Mouse (Mus musculus): Measurements from ENCODE around the gene Vgf. TPM values are rescaled to one million over a fixed set of nuclear protein-coding genes. Genes with fewer than 3 reads are reported as not detected.

Vgf gene
- polyA plus RNA-seq, 1 experiment from 2014 or later, result 2.7 TPM

GRCm38 (mm10) chr5:137025132-137025531 is 1.1 kb upstream of the Vgf start:
- Histone ChIP-seq H3K9me3 (replicated peaks; ENCODE audit: control insufficient read depth, low read length) (no peaks in the 10 kb centered on the region), H3K9ac (ENCODE audit: low read length) (peak overlapping the region; percentile 21; the same call in 1 of the 2 replicates), H3K27me3 (replicated peaks; ENCODE audit: control insufficient read depth, insufficient read depth, low read length) (peaks cover 40% of the 10 kb centered on the region), H3K4me3 (ENCODE audit: low read depth, low read length) (0 out of 2 replicates have a peak overlapping the region, but pooled peaks have one; percentile 13), H3K27ac (ENCODE audit: low read depth, low read length) (no peak overlapping the region), H3K4me1 (ENCODE audit: control insufficient read depth, insufficient read depth, low read length) (no peaks in the 10 kb centered on the region; the same call in 1 of the 2 replicates), H3K36me3 (ENCODE audit: control insufficient read depth, insufficient read depth, low read length) (no peaks in the 10 kb centered on the region), H3K4me2 (ENCODE audit: low read length) (peak overlapping the region; percentile 42)
- WGBS, result 0% methylated on average over 23 of the region's 23 CpGs
- peak; percentile 76 for DNase-seq (ENCODE audit: low spot score)
- ATAC-seq, result 0 out of 2 replicates have a peak, but pooled peaks have one; percentile 10

- no peak for ATAC-seq
- H3K4me3 ChIP-seq (ENCODE audit: low read depth, low read length), result peak overlapping the region; percentile 46
Measured at GRCm38 (mm10) chr5:137028561-137029272, 2.5 kb downstream of the Vgf start.

GRCm38 (mm10) chr5:137029273-137029585 is 3.0 kb downstream of the Vgf start:
- Histone ChIP-seq H3K9ac (ENCODE audit: low read length) (peak overlapping the region; percentile 52; the same call in 1 of the 2 replicates), H3K36me3 (ENCODE audit: control insufficient read depth, insufficient read depth, low read length) (peaks cover under 1% of the 10 kb centered on the region; the same call in 1 of the 2 replicates), H3K4me1 (ENCODE audit: control insufficient read depth, insufficient read depth, low read length) (peaks cover 15% of the 10 kb centered on the region), H3K27ac (ENCODE audit: low read depth, low read length) (no peak overlapping the region), H3K9me3 (replicated peaks; ENCODE audit: control insufficient read depth, low read length) (no peaks in the 10 kb centered on the region), H3K4me3 (ENCODE audit: low read depth, low read length) (peak overlapping the region; percentile 46), H3K4me2 (ENCODE audit: low read length) (peak overlapping the region; percentile 97), H3K27me3 (replicated peaks; ENCODE audit: control insufficient read depth, insufficient read depth, low read length) (peaks cover 55% of the 10 kb centered on the region)
- ATAC-seq (no peak), DNase-seq (ENCODE audit: low spot score) (no peak)
- WGBS, result 1% methylated on average over 8 of the region's 8 CpGs

More at GRCm38 (mm10) chr5:137028561-137029272, 2.5 kb downstream of the Vgf start:
- H3K36me3 ChIP-seq (ENCODE audit: control insufficient read depth, insufficient read depth, low read length), result no peaks in the 10 kb centered on the region
- peaks cover 55% of the 10 kb centered on the region for H3K27me3 ChIP-seq (replicated peaks; ENCODE audit: control insufficient read depth, insufficient read depth, low read length)
- no peaks in the 10 kb centered on the region for H3K9me3 ChIP-seq (replicated peaks; ENCODE audit: control insufficient read depth, low read length)
- H3K4me1 ChIP-seq (ENCODE audit: control insufficient read depth, insufficient read depth, low read length), result peaks cover 15% of the 10 kb centered on the region
- no peak overlapping the region for H3K27ac ChIP-seq (ENCODE audit: low read depth, low read length)
- WGBS, result 2% methylated on average over 25 of the region's 29 CpGs
- no peak for DNase-seq (ENCODE audit: low spot score)
- no peak overlapping the region for H3K9ac ChIP-seq (ENCODE audit: low read length)
- H3K4me2 ChIP-seq (ENCODE audit: low read length), result peak overlapping the region; percentile 97

- ATAC-seq (peak; percentile 79), DNase-seq (ENCODE audit: low spot score) (peak; percentile 98)
- Histone ChIP-seq H3K4me1 (ENCODE audit: control insufficient read depth, insufficient read depth, low read length) (peaks cover 15% of the 10 kb centered on the region), H3K4me3 (ENCODE audit: low read depth, low read length) (peak overlapping the region; percentile 46), H3K9ac (ENCODE audit: low read length) (peak overlapping the region; percentile 52), H3K4me2 (ENCODE audit: low read length) (peak overlapping the region; percentile 97), H3K27me3 (replicated peaks; ENCODE audit: control insufficient read depth, insufficient read depth, low read length) (peaks cover 50% of the 10 kb centered on the region), H3K36me3 (ENCODE audit: control insufficient read depth, insufficient read depth, low read length) (peaks cover 4% of the 10 kb centered on the region; the same call in 1 of the 2 replicates), H3K27ac (ENCODE audit: low read depth, low read length) (no peak overlapping the region), H3K9me3 (replicated peaks; ENCODE audit: control insufficient read depth, low read length) (no peaks in the 10 kb centered on the region)
- under 1% methylated on average over 52 of the region's 52 CpGs for WGBS
Measured at GRCm38 (mm10) chr5:137029643-137030415, 3.6 kb downstream of the Vgf start.

GRCm38 (mm10) chr5:137030416-137030810 is 4.2 kb downstream of the Vgf start:
- H3K4me2 ChIP-seq (ENCODE audit: low read length), result peak overlapping the region; percentile 97
- peaks cover 15% of the 10 kb centered on the region for H3K4me1 ChIP-seq (ENCODE audit: control insufficient read depth, insufficient read depth, low read length)
- H3K36me3 ChIP-seq (ENCODE audit: control insufficient read depth, insufficient read depth, low read length), result peaks cover 10% of the 10 kb centered on the region; the same call in 1 of the 2 replicates
- H3K9ac ChIP-seq (ENCODE audit: low read length), result peak overlapping the region; percentile 57
- ATAC-seq (no peak), DNase-seq (ENCODE audit: low spot score) (no peak)
- peaks cover 49% of the 10 kb centered on the region for H3K27me3 ChIP-seq (replicated peaks; ENCODE audit: control insufficient read depth, insufficient read depth, low read length)
- no peak overlapping the region for H3K27ac ChIP-seq (ENCODE audit: low read depth, low read length)
- peak overlapping the region; percentile 46 for H3K4me3 ChIP-seq (ENCODE audit: low read depth, low read length)
- H3K9me3 ChIP-seq (replicated peaks; ENCODE audit: control insufficient read depth, low read length), result no peaks in the 10 kb centered on the region
- 8% methylated on average over 22 of the region's 22 CpGs for WGBS

GRCm38 (mm10) chr5:137031076-137032032 is 5.2 kb downstream of the Vgf start:
- DNase-seq (ENCODE audit: low spot score), result no peak
- ATAC-seq, result no peak
- peak overlapping the region; percentile 57 for H3K9ac ChIP-seq (ENCODE audit: low read length)
- H3K9me3 ChIP-seq (replicated peaks; ENCODE audit: control insufficient read depth, low read length), result no peaks in the 10 kb centered on the region
- H3K27me3 ChIP-seq (replicated peaks; ENCODE audit: control insufficient read depth, insufficient read depth, low read length), result peaks cover 39% of the 10 kb centered on the region
- no peak overlapping the region for H3K27ac ChIP-seq (ENCODE audit: low read depth, low read length)
- peak overlapping the region; percentile 97 for H3K4me2 ChIP-seq (ENCODE audit: low read length)
- peaks cover 17% of the 10 kb centered on the region for H3K36me3 ChIP-seq (ENCODE audit: control insufficient read depth, insufficient read depth, low read length)
- WGBS, result under 1% methylated on average over 78 of the region's 78 CpGs
- H3K4me1 ChIP-seq (ENCODE audit: control insufficient read depth, insufficient read depth, low read length), result peaks cover 15% of the 10 kb centered on the region
- H3K4me3 ChIP-seq (ENCODE audit: low read depth, low read length), result peak overlapping the region; percentile 46

GRCm38 (mm10) chr5:137032033-137032421 is 5.8 kb downstream of the Vgf start:
- peak overlapping the region; percentile 46 for H3K4me3 ChIP-seq (ENCODE audit: low read depth, low read length)
- no peaks in the 10 kb centered on the region for H3K9me3 ChIP-seq (replicated peaks; ENCODE audit: control insufficient read depth, low read length)
- peaks cover 23% of the 10 kb centered on the region for H3K36me3 ChIP-seq (ENCODE audit: control insufficient read depth, insufficient read depth, low read length)
- H3K4me1 ChIP-seq (ENCODE audit: control insufficient read depth, insufficient read depth, low read length), result peaks cover 15% of the 10 kb centered on the region
- ATAC-seq (peak; percentile 0; the same call in 1 of the 2 replicates), DNase-seq (ENCODE audit: low spot score) (peak; percentile 33)
- WGBS, result 1% methylated on average over 33 of the region's 33 CpGs
- H3K27me3 ChIP-seq (replicated peaks; ENCODE audit: control insufficient read depth, insufficient read depth, low read length), result peaks cover 32% of the 10 kb centered on the region
- H3K27ac ChIP-seq (ENCODE audit: low read depth, low read length), result no peak overlapping the region
- H3K4me2 ChIP-seq (ENCODE audit: low read length), result peak overlapping the region; percentile 97
- peak overlapping the region; percentile 57 for H3K9ac ChIP-seq (ENCODE audit: low read length)

- WGBS, result 1% methylated on average over 40 of the region's 49 CpGs
- Histone ChIP-seq H3K9me3 (replicated peaks; ENCODE audit: control insufficient read depth, low read length) (no peaks in the 10 kb centered on the region), H3K4me3 (ENCODE audit: low read depth, low read length) (peak overlapping the region; percentile 46), H3K9ac (ENCODE audit: low read length) (peak overlapping the region; percentile 57), H3K4me2 (ENCODE audit: low read length) (peak overlapping the region; percentile 97), H3K27ac (ENCODE audit: low read depth, low read length) (no peak overlapping the region), H3K4me1 (ENCODE audit: control insufficient read depth, insufficient read depth, low read length) (peaks cover 15% of the 10 kb centered on the region), H3K36me3 (ENCODE audit: control insufficient read depth, insufficient read depth, low read length) (peaks cover 30% of the 10 kb centered on the region), H3K27me3 (replicated peaks; ENCODE audit: control insufficient read depth, insufficient read depth, low read length) (peaks cover 30% of the 10 kb centered on the region)
- peak; percentile 89 for DNase-seq (ENCODE audit: low spot score)
- ATAC-seq, result peak; percentile 79
Measured at GRCm38 (mm10) chr5:137032641-137033074, 6.5 kb downstream of the Vgf start.
